Mouse (Mus musculus): ENCODE data around the gene Cacnb2. TPM values are rescaled to one million over a fixed set of nuclear protein-coding genes. Genes with fewer than 3 reads are reported as not detected.
"Not testable (repeated sequence)": the region's sequence is repeated elsewhere in the genome, so short reads cannot be mapped to it uniquely, and the experiment has no call there.

Gene Cacnb2
- polyA plus RNA-seq, 1 experiment from 2014 or later: 3.4 TPM

DNA sequence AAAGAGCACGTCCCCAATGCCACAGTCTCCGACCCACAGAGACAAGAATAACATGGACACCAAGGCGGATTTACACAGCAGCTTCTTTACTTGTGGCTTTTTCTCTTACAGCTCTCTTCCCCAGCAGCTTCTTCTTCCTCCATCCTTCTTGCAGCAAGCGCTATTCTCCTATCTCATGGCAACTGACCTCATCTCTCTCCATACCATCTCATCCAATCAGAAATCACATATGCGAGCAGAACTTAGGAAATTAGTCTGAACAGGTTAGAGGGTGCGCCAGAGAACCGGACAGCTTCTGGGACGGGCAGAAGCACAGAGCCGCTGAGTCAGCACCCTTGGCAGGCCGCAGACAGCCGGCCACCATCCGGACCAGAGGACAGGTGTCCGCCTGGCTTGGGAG lies 123.7 kb downstream of the Cacnb2 start:
- 92% methylated on average over 13 of the region's 13 CpGs for WGBS
- H3K36me3 ChIP-seq; ATAC-seq (ENCODE audit: insufficient number of reproducible peaks, insufficient read depth, low FRiP score, low TSS enrichment); H3K9me3 ChIP-seq; H3K4me3 ChIP-seq; H3K27ac ChIP-seq; H3K27me3 ChIP-seq; H3K4me2 ChIP-seq (replicated peaks); H3K4me1 ChIP-seq; H3K9ac ChIP-seq: not testable (repeated sequence)

DNA sequence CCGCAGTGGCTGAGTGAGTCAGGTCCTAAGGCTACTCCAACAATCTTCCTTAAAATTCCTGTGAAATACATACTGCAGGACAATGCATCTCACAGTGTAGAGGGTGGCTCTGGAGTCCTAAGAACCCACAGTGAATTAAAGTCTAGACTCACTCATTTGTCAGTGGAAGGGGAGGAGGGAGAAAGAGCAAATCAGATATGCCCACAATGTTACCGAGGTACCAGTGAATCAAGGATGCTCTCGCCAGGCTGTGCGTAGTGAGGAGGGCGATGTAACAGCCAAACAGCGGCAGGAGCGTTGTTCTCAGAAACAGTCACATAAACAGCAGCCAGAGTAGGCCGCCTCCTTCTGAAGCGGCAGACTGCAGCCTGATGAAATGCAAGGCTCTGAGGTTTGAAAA lies 136.0 kb downstream of the Cacnb2 start:
- Histone ChIP-seq H3K9me3 (no peaks in the 10 kb centered on the region), H3K27ac (no peak overlapping the region), H3K4me2 (replicated peaks) (no peak overlapping the region), H3K36me3 (no peaks in the 10 kb centered on the region), H3K4me3 (no peak overlapping the region), H3K27me3 (no peaks in the 10 kb centered on the region), H3K4me1 (0 out of 2 replicates have a peak, but pooled peaks cover 3% of the 10 kb centered on the region), H3K9ac (no peak overlapping the region)
- 53% methylated on average over 9 of the region's 9 CpGs for WGBS
- ATAC-seq (ENCODE audit: insufficient number of reproducible peaks, insufficient read depth, low FRiP score, low TSS enrichment): 0 out of 2 replicates have a peak, but pooled peaks have one; percentile 56

DNA sequence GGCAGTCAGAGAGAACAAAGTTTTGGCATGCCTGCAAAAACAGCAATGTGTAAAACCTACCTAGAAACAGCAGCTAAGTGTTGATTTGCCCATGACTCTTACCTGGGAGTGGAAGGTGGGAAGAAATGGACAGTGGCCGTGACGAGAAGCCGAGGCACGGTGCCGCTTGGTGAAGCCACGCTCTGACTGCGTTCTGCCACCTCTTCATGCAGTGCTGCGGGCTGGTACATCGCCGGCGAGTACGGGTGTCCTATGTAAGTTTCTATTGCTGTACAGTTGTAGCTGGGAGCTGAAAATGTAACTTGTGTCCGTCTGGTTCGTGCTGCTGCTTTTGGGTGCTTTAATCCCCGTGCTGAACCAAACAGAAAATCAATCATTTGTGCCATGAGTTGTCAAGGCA lies 136.6 kb downstream of the Cacnb2 start:
- no peak overlapping the region for H3K4me3 ChIP-seq
- no peak overlapping the region for H3K9ac ChIP-seq
- H3K36me3 ChIP-seq: no peaks in the 10 kb centered on the region
- 0 out of 2 replicates have a peak, but pooled peaks cover 3% of the 10 kb centered on the region for H3K4me1 ChIP-seq
- H3K4me2 ChIP-seq (replicated peaks): no peak overlapping the region; the same call in 1 of the 2 replicates
- WGBS: 80% methylated on average over 15 of the region's 15 CpGs
- ATAC-seq (ENCODE audit: insufficient number of reproducible peaks, insufficient read depth, low FRiP score, low TSS enrichment): 0 out of 2 replicates have a peak, but pooled peaks have one; percentile 41
- no peak overlapping the region for H3K27ac ChIP-seq
- no peaks in the 10 kb centered on the region for H3K27me3 ChIP-seq
- no peaks in the 10 kb centered on the region for H3K9me3 ChIP-seq

DNA sequence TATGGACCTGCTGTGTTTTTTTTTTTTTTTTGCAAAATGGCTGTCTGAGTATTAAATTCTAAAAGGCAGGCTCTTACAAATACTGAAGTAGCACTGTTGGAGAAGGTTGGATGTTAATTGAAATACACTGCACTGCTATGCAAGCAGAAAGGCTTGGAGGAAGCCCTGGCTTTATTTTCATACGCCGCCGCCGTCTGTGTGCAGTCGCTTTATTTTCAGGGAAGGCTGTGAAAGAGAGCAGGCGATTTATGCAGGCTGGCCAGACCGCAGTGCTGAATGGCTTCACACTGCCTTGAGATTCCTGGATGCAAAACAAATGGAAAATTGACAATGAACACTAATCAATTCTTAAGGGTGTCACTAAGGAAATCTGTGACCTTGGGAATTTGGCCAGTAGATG lies 137.5 kb downstream of the Cacnb2 start:
- 70% methylated on average over 7 of the region's 7 CpGs for WGBS
- no peak overlapping the region for H3K4me3 ChIP-seq
- H3K9me3 ChIP-seq: no peaks in the 10 kb centered on the region
- H3K36me3 ChIP-seq: no peaks in the 10 kb centered on the region
- ATAC-seq (ENCODE audit: insufficient number of reproducible peaks, insufficient read depth, low FRiP score, low TSS enrichment): no peak
- no peak overlapping the region for H3K27ac ChIP-seq
- H3K4me1 ChIP-seq: 0 out of 2 replicates have a peak, but pooled peaks cover 3% of the 10 kb centered on the region
- H3K27me3 ChIP-seq: no peaks in the 10 kb centered on the region
- H3K9ac ChIP-seq: no peak overlapping the region
- no peak overlapping the region for H3K4me2 ChIP-seq (replicated peaks)

DNA sequence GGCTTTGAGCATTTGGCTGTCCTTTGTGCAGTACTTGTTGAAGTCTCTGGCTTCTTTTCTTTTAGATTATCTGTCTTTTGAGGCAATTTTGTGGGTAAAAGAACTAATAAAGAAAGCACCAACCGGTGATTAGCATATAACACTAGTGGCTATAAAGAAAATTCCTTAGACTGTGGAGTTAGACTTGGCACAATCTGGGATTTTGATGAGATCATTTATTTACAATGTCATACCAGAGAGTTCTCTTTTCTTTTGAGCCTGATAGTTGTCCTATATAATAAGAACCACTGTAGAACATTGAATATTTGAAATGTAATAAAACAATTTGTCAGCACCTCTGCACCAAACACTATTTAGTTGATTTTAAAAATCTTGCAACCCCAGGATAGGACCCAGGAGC lies 141.9 kb downstream of the Cacnb2 start:
- Histone ChIP-seq H3K4me3 (no peak overlapping the region), H3K27me3 (no peaks in the 10 kb centered on the region), H3K36me3 (no peaks in the 10 kb centered on the region), H3K9me3 (no peaks in the 10 kb centered on the region), H3K9ac (no peak overlapping the region), H3K4me1 (no peaks in the 10 kb centered on the region), H3K4me2 (replicated peaks) (no peak overlapping the region), H3K27ac (no peak overlapping the region)
- no peak for ATAC-seq (ENCODE audit: insufficient number of reproducible peaks, insufficient read depth, low FRiP score, low TSS enrichment)
- 90% methylated on average over 1 of the region's 1 CpGs for WGBS

DNA sequence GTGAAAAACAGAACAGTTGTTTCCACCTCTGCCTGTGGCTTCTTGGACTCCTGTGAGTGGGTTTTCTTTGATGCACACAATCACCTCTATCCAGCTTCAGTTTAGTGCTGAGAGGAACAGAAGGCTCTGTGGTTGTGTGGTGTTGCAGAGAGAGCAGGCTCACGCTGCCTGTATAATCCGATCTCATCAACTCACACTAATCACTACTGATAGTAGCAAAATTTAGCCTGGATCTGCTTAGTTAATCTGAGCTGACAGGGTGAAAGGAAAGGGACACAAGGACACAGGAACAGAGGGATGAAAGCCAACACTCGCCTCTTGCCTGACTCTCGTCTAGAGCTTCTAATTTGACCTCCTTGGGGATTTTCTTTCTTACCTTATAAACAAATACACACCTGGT lies 160.0 kb downstream of the Cacnb2 start:
- Histone ChIP-seq H3K4me2 (replicated peaks) (no peak overlapping the region), H3K9ac (no peak overlapping the region), H3K36me3 (no peaks in the 10 kb centered on the region), H3K27me3 (no peaks in the 10 kb centered on the region), H3K4me1 (peaks cover 3% of the 10 kb centered on the region; the same call in 1 of the 2 replicates), H3K4me3 (no peak overlapping the region), H3K27ac (no peak overlapping the region), H3K9me3 (no peaks in the 10 kb centered on the region)
- no peak for ATAC-seq (ENCODE audit: insufficient number of reproducible peaks, insufficient read depth, low FRiP score, low TSS enrichment)
- 36% methylated on average over 4 of the region's 4 CpGs for WGBS

DNA sequence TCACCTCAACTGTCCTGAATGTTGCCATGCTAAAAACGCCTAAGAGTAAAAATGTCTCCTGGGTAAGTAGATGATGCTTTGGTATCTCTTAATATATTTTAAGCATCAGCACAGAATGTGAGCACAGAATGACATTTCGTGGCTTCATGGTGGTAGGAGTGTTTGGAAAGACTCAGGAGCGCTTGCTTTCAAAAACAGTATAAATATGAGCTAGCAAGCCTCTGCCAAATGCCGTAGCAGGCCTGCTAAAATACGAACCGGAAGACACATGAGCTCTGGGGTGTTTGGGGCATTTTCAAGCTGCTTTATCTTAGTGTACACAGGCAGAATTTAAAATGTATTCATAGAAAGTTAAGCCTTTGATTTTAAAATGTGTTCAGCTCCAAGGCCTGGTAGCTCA lies 161.0 kb downstream of the Cacnb2 start:
- Histone ChIP-seq H3K4me2 (replicated peaks) (no peak overlapping the region), H3K27ac (no peak overlapping the region), H3K4me1 (peaks cover 3% of the 10 kb centered on the region; the same call in 1 of the 2 replicates), H3K9me3 (no peaks in the 10 kb centered on the region), H3K36me3 (no peaks in the 10 kb centered on the region), H3K27me3 (no peaks in the 10 kb centered on the region), H3K4me3 (no peak overlapping the region), H3K9ac (no peak overlapping the region)
- 84% methylated on average over 6 of the region's 6 CpGs for WGBS
- no peak for ATAC-seq (ENCODE audit: insufficient number of reproducible peaks, insufficient read depth, low FRiP score, low TSS enrichment)

DNA sequence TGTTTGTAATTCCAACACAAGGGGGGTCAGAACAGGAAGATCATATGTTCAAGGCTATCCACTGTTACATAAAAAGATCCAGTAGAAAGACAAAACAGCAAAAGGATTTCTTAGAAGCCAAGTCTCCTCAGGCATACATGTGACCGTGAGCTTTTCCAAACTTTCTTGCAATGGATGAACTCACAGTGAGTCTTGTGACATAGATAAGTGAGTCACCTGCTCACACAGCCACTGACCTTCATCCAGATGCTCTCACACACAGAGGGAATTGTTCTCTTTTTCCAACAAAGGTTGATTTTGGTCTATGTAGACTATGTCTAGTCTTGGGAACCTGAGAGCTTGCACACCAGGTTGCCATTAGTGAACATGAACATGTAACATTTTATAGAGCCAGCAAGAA lies 166.6 kb downstream of the Cacnb2 start:
- ATAC-seq (ENCODE audit: insufficient number of reproducible peaks, insufficient read depth, low FRiP score, low TSS enrichment): no peak
- Histone ChIP-seq H3K9me3 (no peaks in the 10 kb centered on the region), H3K4me3 (no peak overlapping the region), H3K36me3 (no peaks in the 10 kb centered on the region), H3K4me1 (no peaks in the 10 kb centered on the region), H3K27me3 (no peaks in the 10 kb centered on the region), H3K9ac (no peak overlapping the region), H3K27ac (no peak overlapping the region), H3K4me2 (replicated peaks) (no peak overlapping the region)
- WGBS: 94% methylated on average over 1 of the region's 1 CpGs

DNA sequence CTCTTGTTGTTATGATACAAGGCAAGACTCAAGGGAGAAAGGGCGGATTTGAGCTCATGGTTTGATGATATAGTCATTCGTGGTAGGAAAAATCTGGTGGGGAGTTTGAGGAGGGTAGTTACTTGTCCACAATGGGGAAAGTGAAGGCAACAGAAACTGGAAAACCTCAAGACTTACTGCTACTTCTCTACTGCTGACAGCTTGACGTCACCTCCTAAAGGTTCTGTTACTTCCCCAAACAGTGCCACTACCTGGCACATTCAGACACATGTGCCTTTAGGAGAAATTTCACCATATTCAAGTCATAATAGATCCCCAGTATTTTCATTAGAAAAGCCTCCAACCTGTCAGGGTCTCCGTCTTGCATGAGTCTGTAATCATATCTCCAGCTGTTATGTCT lies 167.7 kb downstream of the Cacnb2 start:
- H3K27me3 ChIP-seq: no peaks in the 10 kb centered on the region
- H3K4me3 ChIP-seq: no peak overlapping the region
- no peaks in the 10 kb centered on the region for H3K4me1 ChIP-seq
- no peak overlapping the region for H3K9ac ChIP-seq
- WGBS: 85% methylated on average over 4 of the region's 4 CpGs
- no peak overlapping the region for H3K27ac ChIP-seq
- no peaks in the 10 kb centered on the region for H3K9me3 ChIP-seq
- no peaks in the 10 kb centered on the region for H3K36me3 ChIP-seq
- H3K4me2 ChIP-seq (replicated peaks): no peak overlapping the region
- no peak for ATAC-seq (ENCODE audit: insufficient number of reproducible peaks, insufficient read depth, low FRiP score, low TSS enrichment)

DNA sequence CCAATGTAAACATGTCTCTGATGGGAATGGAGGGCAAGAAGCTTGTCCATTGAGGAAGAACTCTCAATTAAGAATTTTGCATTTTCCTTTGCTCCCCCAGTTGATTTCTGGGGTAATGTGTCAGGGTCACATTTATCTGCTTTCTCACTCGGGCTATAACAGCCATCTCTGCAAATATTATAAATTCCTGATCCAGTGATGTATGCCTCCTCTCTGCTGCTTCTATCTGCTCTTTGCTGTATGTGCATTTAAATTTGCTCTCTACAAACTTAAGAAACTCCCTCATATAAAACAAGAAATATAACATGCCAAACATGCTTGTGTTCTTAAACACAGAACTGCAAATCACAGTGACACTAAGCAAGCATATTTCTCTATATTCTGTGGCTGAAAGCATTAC lies 171.5 kb downstream of the Cacnb2 start:
- H3K27me3 ChIP-seq: no peaks in the 10 kb centered on the region
- 68% methylated on average over 1 of the region's 1 CpGs for WGBS
- H3K9ac ChIP-seq: no peak overlapping the region

DNA sequence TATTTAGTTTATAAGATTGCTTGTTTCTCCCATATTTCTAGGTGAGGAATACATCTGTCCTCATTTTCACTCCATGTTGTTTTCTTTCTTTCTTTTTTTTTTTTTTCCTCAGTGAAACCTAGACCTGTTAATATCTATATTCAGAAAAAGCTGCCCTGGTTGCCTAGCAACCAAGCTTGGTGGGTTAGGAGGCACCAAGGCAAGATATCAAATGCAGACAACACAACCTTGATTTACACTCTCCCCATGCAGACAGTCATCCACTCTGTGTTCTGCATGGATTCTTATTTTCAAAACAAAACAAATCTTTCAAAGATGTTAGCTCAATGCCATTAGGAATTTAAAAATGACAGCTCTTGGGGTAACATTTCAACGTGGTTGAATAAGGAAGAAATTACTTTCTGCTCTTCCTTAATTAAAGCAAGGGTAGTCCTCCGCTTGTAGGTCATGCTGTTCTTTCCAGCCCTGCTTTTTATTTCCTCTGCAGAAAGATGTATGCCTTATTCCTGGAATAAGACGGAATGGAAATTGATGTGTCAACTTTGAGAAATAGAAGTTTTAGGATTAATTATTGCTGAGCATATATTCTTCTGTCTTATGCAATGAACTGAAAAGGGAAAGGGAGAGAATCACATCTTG lies 172.1 kb downstream of the Cacnb2 start:
- H3K27me3 ChIP-seq: no peaks in the 10 kb centered on the region
- ATAC-seq (ENCODE audit: insufficient number of reproducible peaks, insufficient read depth, low FRiP score, low TSS enrichment): no peak
- no peak overlapping the region for H3K27ac ChIP-seq
- no peak overlapping the region for H3K9ac ChIP-seq
- no peaks in the 10 kb centered on the region for H3K9me3 ChIP-seq
- no peaks in the 10 kb centered on the region for H3K4me1 ChIP-seq
- H3K4me3 ChIP-seq: no peak overlapping the region
- H3K4me2 ChIP-seq (replicated peaks): no peak overlapping the region
- H3K36me3 ChIP-seq: no peaks in the 10 kb centered on the region
- 55% methylated on average over 3 of the region's 3 CpGs for whole genome bisulfite sequencing

More for the DNA sequence above, 171.5 kb downstream of the Cacnb2 start:
- H3K36me3 ChIP-seq: no peaks in the 10 kb centered on the region
- no peak overlapping the region for H3K4me2 ChIP-seq (replicated peaks)
- no peaks in the 10 kb centered on the region for H3K9me3 ChIP-seq
- no peak overlapping the region for H3K27ac ChIP-seq
- no peak overlapping the region for H3K4me3 ChIP-seq
- H3K4me1 ChIP-seq: no peaks in the 10 kb centered on the region
- ATAC-seq (ENCODE audit: insufficient number of reproducible peaks, insufficient read depth, low FRiP score, low TSS enrichment): no peak

DNA sequence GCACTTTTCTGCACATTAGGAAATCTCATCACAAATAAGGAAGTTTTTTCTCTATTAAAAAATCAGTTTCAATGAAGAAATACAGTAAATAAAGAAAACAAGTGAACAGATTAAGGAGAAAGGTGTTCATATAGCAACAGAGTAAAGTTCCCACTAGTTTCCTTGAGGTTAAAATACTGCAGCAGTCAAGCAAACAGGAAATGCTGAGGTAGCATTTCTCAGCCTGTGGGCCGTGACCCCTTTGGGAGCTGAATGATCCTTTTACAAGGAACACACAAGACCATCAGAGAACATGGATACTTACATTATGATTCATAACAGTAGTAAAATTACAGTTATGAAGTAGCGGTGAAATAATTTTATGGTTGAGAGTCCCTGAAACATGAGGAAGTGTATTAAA lies 185.1 kb downstream of the Cacnb2 start:
- no peak for ATAC-seq (ENCODE audit: insufficient number of reproducible peaks, insufficient read depth, low FRiP score, low TSS enrichment)
- 77% methylated on average over 2 of the region's 2 CpGs for WGBS
- no peak overlapping the region for H3K9ac ChIP-seq
- no peak overlapping the region for H3K27ac ChIP-seq
- no peaks in the 10 kb centered on the region for H3K4me1 ChIP-seq
- H3K36me3 ChIP-seq: no peaks in the 10 kb centered on the region
- no peaks in the 10 kb centered on the region for H3K27me3 ChIP-seq
- no peaks in the 10 kb centered on the region for H3K9me3 ChIP-seq
- no peak overlapping the region for H3K4me2 ChIP-seq (replicated peaks)
- H3K4me3 ChIP-seq: no peak overlapping the region

Data from embryonic facial prominence, embryonic 12.5 days (tissue).